Mouse (Mus musculus): Measurements from ENCODE around the gene Fras1. TPM values are rescaled to one million over a fixed set of nuclear protein-coding genes. Genes with fewer than 3 reads are reported as not detected.

Fras1 gene
- polyA plus RNA-seq, 1 experiment from 2014 or later = 8.6 TPM

DNA sequence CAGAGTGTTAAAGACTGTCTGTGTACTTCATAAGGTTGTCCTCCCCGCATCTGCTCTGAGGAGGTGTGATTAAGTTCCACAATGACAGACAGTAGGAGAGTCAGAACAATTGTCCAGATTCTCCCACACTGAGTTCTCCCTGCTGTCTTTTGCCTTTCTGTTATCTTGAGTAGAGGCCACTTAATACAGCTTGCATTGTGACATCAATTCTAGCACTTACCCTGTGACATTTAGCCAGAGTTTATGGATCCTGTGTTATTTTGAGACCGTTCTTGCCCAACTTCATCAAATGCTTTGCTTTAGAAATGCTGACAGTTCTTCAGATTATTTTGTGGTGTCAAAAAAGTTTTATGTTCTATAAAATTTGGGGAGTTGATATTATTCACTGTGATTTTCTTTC lies 81.5 kb downstream of the Fras1 start:
- ATAC-seq (ENCODE audit: low read depth) = no peak
- H3K4me3 ChIP-seq (ENCODE audit: low read depth, low read length) = no peak overlapping the region
- no peaks in the 10 kb centered on the region for H3K36me3 ChIP-seq (ENCODE audit: control insufficient read depth, insufficient read depth, low read length)
- H3K9ac ChIP-seq (replicated peaks; ENCODE audit: low read depth, low read length) = no peak overlapping the region
- 92% methylated on average over 2 of the region's 2 CpGs for WGBS
- no peaks in the 10 kb centered on the region for H3K4me1 ChIP-seq (ENCODE audit: control insufficient read depth, insufficient read depth, low read length)
- H3K27me3 ChIP-seq (ENCODE audit: control insufficient read depth, insufficient read depth, low read length) = no peaks in the 10 kb centered on the region
- no peaks in the 10 kb centered on the region for H3K9me3 ChIP-seq (ENCODE audit: control insufficient read depth, low read length)
- H3K27ac ChIP-seq (ENCODE audit: low read depth, low read length) = no peak overlapping the region
- no peak overlapping the region for H3K4me2 ChIP-seq (ENCODE audit: low read depth, low read length)

DNA sequence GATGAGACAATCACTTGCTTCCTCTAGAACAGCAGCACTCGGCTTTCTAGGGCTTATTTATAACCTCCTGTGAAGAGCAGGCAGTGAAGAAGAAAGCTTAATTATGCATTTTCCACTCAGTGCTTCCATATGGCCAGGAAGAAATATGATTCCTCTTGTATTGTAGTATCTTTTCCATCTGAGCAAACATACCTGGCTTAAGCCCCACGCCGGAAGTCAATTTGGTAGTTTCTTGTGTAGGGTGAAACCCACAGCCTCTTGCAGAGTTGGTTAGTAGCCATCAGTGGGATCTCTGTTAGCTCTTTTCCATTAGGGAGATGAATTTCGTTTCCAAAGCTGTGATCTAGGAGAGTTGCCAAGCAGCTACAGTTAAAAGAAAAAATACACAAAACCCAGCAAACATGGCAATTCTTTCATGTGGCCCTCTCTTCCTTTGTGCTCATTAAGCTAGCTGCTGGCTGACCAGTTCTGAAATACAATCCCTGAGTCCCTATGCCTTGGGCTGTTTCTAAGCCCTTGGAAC lies 83.7 kb downstream of the Fras1 start:
- Histone ChIP-seq H3K4me2 (ENCODE audit: low read depth, low read length) (no peak overlapping the region), H3K9me3 (ENCODE audit: control insufficient read depth, low read length) (no peaks in the 10 kb centered on the region), H3K36me3 (ENCODE audit: control insufficient read depth, insufficient read depth, low read length) (no peaks in the 10 kb centered on the region), H3K27me3 (ENCODE audit: control insufficient read depth, insufficient read depth, low read length) (no peaks in the 10 kb centered on the region), H3K9ac (replicated peaks; ENCODE audit: low read depth, low read length) (no peak overlapping the region), H3K27ac (ENCODE audit: low read depth, low read length) (no peak overlapping the region), H3K4me1 (ENCODE audit: control insufficient read depth, insufficient read depth, low read length) (no peaks in the 10 kb centered on the region), H3K4me3 (ENCODE audit: low read depth, low read length) (no peak overlapping the region)
- ATAC-seq (ENCODE audit: low read depth) = no peak
- WGBS = 57% methylated on average over 4 of the region's 4 CpGs

DNA sequence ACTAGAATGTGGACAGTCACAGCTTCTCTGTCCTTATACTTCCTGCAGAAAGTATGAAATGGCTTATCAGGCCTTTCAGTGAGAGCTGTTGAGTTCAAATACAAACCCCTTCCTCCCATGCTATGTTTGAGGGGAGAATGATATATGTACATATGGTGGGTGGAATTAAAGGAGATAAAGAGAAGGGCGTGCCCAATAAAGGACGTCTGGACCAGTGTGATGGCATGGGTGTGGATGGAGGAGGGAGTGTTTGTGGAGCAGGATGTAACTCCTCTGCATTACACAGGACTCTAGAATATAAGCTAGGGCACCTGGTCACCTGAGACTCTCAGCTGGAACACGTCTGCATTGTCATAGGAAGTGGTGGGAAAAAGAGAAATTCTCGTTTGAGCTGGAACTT lies 85.8 kb downstream of the Fras1 start:
- H3K9ac ChIP-seq (replicated peaks; ENCODE audit: low read depth, low read length) = no peak overlapping the region
- no peaks in the 10 kb centered on the region for H3K27me3 ChIP-seq (ENCODE audit: control insufficient read depth, insufficient read depth, low read length)
- no peak overlapping the region for H3K27ac ChIP-seq (ENCODE audit: low read depth, low read length)
- H3K4me3 ChIP-seq (ENCODE audit: low read depth, low read length) = no peak overlapping the region
- no peak for ATAC-seq (ENCODE audit: low read depth)
- 82% methylated on average over 4 of the region's 4 CpGs for WGBS
- no peaks in the 10 kb centered on the region for H3K9me3 ChIP-seq (ENCODE audit: control insufficient read depth, low read length)
- no peaks in the 10 kb centered on the region for H3K36me3 ChIP-seq (ENCODE audit: control insufficient read depth, insufficient read depth, low read length)
- H3K4me1 ChIP-seq (ENCODE audit: control insufficient read depth, insufficient read depth, low read length) = no peaks in the 10 kb centered on the region
- H3K4me2 ChIP-seq (ENCODE audit: low read depth, low read length) = no peak overlapping the region

DNA sequence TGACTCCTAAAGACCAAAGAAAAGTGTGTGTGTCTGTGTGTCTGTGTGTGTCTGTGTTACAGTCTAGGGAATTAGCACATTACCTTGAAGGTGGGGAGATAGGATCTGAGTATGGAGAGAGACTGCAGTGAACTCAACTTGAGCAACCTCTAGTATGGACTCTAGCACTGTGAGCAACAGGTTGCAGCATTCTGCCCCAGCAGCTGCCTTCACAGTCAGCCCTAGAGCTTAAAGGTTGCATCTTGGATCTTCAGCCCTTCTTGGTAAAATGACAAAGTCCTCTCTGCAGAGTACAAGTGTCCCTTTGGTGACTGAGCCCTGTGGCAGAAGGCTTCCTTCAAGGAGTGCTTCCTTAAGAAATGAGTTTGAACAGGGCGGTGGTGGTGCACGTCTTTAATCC lies 88.4 kb downstream of the Fras1 start:
- ATAC-seq (ENCODE audit: low read depth) = no peak

DNA sequence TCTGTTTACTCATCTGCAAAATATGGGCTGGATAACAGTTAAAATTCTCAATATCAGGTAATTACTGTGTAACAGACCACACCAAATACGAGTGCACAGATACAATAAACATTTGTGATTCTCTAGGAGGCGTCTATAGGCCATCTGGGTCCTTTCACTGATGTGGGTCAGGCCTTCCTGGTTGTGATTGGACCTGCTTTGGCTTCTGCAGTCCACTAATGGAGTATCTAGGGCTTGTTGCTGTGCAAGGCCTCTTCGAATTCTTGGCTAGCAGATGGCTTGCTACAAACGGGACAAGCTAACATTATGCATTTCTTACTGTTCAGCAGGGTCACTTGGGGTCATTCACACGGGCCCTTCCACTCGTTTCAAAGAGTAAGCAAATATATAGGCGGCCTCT lies 92.7 kb downstream of the Fras1 start:
- H3K4me2 ChIP-seq (ENCODE audit: low read depth, low read length) = no peak overlapping the region
- no peak for ATAC-seq (ENCODE audit: low read depth)
- no peak overlapping the region for H3K4me3 ChIP-seq (ENCODE audit: low read depth, low read length)
- no peaks in the 10 kb centered on the region for H3K9me3 ChIP-seq (ENCODE audit: control insufficient read depth, low read length)
- H3K4me1 ChIP-seq (ENCODE audit: control insufficient read depth, insufficient read depth, low read length) = no peaks in the 10 kb centered on the region
- no peak overlapping the region for H3K27ac ChIP-seq (ENCODE audit: low read depth, low read length)
- H3K27me3 ChIP-seq (ENCODE audit: control insufficient read depth, insufficient read depth, low read length) = no peaks in the 10 kb centered on the region
- H3K36me3 ChIP-seq (ENCODE audit: control insufficient read depth, insufficient read depth, low read length) = no peaks in the 10 kb centered on the region
- 39% methylated on average over 7 of the region's 7 CpGs for WGBS
- H3K9ac ChIP-seq (replicated peaks; ENCODE audit: low read depth, low read length) = no peak overlapping the region

More for the DNA sequence above, 88.4 kb downstream of the Fras1 start:
- Histone ChIP-seq H3K4me1 (ENCODE audit: control insufficient read depth, insufficient read depth, low read length) (no peaks in the 10 kb centered on the region), H3K9me3 (ENCODE audit: control insufficient read depth, low read length) (no peaks in the 10 kb centered on the region), H3K4me2 (ENCODE audit: low read depth, low read length) (no peak overlapping the region), H3K36me3 (ENCODE audit: control insufficient read depth, insufficient read depth, low read length) (no peaks in the 10 kb centered on the region), H3K4me3 (ENCODE audit: low read depth, low read length) (no peak overlapping the region), H3K27me3 (ENCODE audit: control insufficient read depth, insufficient read depth, low read length) (no peaks in the 10 kb centered on the region), H3K27ac (ENCODE audit: low read depth, low read length) (no peak overlapping the region), H3K9ac (replicated peaks; ENCODE audit: low read depth, low read length) (no peak overlapping the region)
- WGBS = 97% methylated on average over 2 of the region's 2 CpGs

DNA sequence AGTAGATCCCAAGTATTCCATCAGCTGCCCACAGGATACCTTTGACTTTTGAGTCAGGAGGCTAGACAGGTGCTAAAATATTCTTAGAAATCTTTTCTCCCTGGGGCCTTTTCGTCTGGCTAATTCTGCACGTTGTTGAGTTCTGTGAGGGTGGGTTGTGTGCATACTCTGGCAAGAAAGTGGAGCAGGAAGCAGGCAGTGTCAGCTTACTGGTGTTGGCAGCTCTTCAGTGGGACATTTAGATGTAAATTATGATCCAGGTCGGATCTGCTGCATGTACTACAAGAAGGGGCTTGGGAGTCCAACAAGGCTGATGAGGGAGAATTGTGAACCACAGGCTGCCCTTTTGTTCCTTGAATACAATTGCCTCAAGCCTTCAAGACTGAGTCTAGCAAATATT lies 98.2 kb downstream of the Fras1 start:
- Histone ChIP-seq H3K4me1 (ENCODE audit: control insufficient read depth, insufficient read depth, low read length) (no peaks in the 10 kb centered on the region), H3K9ac (replicated peaks; ENCODE audit: low read depth, low read length) (no peak overlapping the region), H3K9me3 (ENCODE audit: control insufficient read depth, low read length) (no peaks in the 10 kb centered on the region), H3K27me3 (ENCODE audit: control insufficient read depth, insufficient read depth, low read length) (no peaks in the 10 kb centered on the region), H3K27ac (ENCODE audit: low read depth, low read length) (no peak overlapping the region), H3K36me3 (ENCODE audit: control insufficient read depth, insufficient read depth, low read length) (no peaks in the 10 kb centered on the region), H3K4me2 (ENCODE audit: low read depth, low read length) (no peak overlapping the region), H3K4me3 (ENCODE audit: low read depth, low read length) (no peak overlapping the region)
- ATAC-seq (ENCODE audit: low read depth) = no peak
- 61% methylated on average over 3 of the region's 3 CpGs for WGBS

DNA sequence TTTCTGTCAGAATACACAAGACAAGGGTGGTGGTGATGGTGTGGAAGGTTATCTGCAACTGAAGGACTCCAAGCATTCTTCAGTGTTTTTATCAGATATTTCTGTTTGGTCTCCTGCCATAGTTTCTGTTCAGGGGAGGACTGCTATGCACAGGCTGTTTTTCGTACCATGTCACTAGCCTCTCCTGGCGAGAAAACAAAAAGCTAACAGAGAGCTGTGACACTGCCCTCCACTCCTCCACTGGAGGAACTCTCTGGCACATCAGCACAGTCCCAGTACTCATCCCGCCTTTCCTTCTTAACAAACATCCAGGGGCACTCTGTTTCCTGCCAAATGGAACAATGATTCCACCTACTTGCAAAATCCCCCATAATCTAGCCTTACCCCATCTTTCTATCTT lies 101.7 kb downstream of the Fras1 start:
- Histone ChIP-seq H3K4me2 (ENCODE audit: low read depth, low read length) (no peak overlapping the region), H3K9me3 (ENCODE audit: control insufficient read depth, low read length) (no peaks in the 10 kb centered on the region), H3K9ac (replicated peaks; ENCODE audit: low read depth, low read length) (no peak overlapping the region), H3K4me1 (ENCODE audit: control insufficient read depth, insufficient read depth, low read length) (no peaks in the 10 kb centered on the region), H3K27me3 (ENCODE audit: control insufficient read depth, insufficient read depth, low read length) (no peaks in the 10 kb centered on the region), H3K27ac (ENCODE audit: low read depth, low read length) (no peak overlapping the region), H3K36me3 (ENCODE audit: control insufficient read depth, insufficient read depth, low read length) (no peaks in the 10 kb centered on the region), H3K4me3 (ENCODE audit: low read depth, low read length) (no peak overlapping the region)
- WGBS = 84% methylated on average over 3 of the region's 3 CpGs
- no peak for ATAC-seq (ENCODE audit: low read depth)

DNA sequence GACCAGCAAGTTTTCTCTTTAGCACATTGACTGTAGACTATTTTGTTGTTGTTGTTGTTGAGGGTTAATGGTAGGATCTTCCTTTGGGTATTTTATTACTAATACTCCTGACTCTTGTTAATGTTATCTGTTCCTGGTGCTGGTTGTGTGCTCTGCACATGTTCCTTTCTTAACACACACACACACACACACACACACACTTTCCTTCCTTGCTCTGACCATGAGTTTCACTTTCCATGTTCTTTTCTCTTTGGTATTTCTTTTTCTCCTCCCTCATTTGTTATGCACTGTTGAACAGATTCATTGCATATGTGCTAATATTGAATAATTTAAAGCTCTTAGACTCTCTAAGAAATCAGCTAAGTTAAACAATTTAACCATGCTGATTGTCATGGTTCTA lies 105.2 kb downstream of the Fras1 start:
- no peaks in the 10 kb centered on the region for H3K4me1 ChIP-seq (ENCODE audit: control insufficient read depth, insufficient read depth, low read length)
- no peak for ATAC-seq (ENCODE audit: low read depth)

DNA sequence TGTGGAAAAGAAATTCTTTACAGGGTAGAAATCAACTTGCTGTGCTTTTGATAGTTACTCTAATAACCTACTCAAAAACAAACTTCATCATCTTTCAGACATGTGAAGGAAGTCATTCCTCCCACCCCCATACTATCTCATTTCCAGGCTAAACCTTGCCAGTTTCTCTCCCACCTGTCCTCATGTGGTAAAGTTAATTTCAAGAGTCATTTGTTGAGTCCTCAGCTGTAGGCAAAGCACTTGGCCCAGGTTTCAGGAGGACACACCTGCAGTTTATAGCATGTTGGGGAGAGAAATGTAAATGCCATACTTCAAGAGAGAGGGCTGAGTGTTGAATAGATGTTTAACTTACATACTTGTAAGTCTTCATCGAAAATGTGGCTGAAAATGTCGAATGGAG lies 107.4 kb downstream of the Fras1 start:
- 98% methylated on average over 2 of the region's 2 CpGs for WGBS
- Histone ChIP-seq H3K4me2 (ENCODE audit: low read depth, low read length) (no peak overlapping the region), H3K9ac (replicated peaks; ENCODE audit: low read depth, low read length) (no peak overlapping the region), H3K36me3 (ENCODE audit: control insufficient read depth, insufficient read depth, low read length) (no peaks in the 10 kb centered on the region), H3K4me1 (ENCODE audit: control insufficient read depth, insufficient read depth, low read length) (no peaks in the 10 kb centered on the region), H3K27me3 (ENCODE audit: control insufficient read depth, insufficient read depth, low read length) (no peaks in the 10 kb centered on the region), H3K4me3 (ENCODE audit: low read depth, low read length) (no peak overlapping the region), H3K27ac (ENCODE audit: low read depth, low read length) (no peak overlapping the region), H3K9me3 (ENCODE audit: control insufficient read depth, low read length) (no peaks in the 10 kb centered on the region)
- no peak for ATAC-seq (ENCODE audit: low read depth)

More for the DNA sequence above, 105.2 kb downstream of the Fras1 start:
- H3K27me3 ChIP-seq (ENCODE audit: control insufficient read depth, insufficient read depth, low read length) = no peaks in the 10 kb centered on the region
- H3K4me3 ChIP-seq (ENCODE audit: low read depth, low read length) = no peak overlapping the region
- H3K27ac ChIP-seq (ENCODE audit: low read depth, low read length) = no peak overlapping the region
- no peaks in the 10 kb centered on the region for H3K36me3 ChIP-seq (ENCODE audit: control insufficient read depth, insufficient read depth, low read length)
- H3K4me2 ChIP-seq (ENCODE audit: low read depth, low read length) = no peak overlapping the region
- H3K9me3 ChIP-seq (ENCODE audit: control insufficient read depth, low read length) = no peaks in the 10 kb centered on the region
- H3K9ac ChIP-seq (replicated peaks; ENCODE audit: low read depth, low read length) = no peak overlapping the region

DNA sequence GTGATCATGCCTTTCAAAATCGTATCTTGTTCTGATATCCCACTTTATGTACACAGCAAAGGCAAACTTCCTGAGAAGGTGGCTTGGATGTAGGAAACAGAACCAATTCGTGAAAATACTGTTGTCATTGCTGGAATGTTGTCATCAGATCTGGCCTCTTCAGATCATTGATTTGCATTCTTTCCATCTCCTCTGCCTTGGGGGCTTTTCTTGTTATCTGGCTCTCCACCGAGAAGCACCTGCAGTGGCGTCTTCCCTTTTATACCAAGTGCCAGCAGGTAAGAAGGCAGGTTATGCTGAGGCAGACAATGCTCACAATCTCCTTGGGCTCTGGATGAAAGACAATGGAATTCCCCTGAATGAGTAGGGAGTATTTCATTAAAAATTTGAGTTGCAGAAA lies 108.3 kb downstream of the Fras1 start:
- no peaks in the 10 kb centered on the region for H3K27me3 ChIP-seq (ENCODE audit: control insufficient read depth, insufficient read depth, low read length)
- no peaks in the 10 kb centered on the region for H3K4me1 ChIP-seq (ENCODE audit: control insufficient read depth, insufficient read depth, low read length)
- no peak overlapping the region for H3K4me3 ChIP-seq (ENCODE audit: low read depth, low read length)
- H3K27ac ChIP-seq (ENCODE audit: low read depth, low read length) = no peak overlapping the region
- H3K9ac ChIP-seq (replicated peaks; ENCODE audit: low read depth, low read length) = no peak overlapping the region
- H3K9me3 ChIP-seq (ENCODE audit: control insufficient read depth, low read length) = no peaks in the 10 kb centered on the region
- WGBS = 82% methylated on average over 4 of the region's 4 CpGs
- no peaks in the 10 kb centered on the region for H3K36me3 ChIP-seq (ENCODE audit: control insufficient read depth, insufficient read depth, low read length)
- ATAC-seq (ENCODE audit: low read depth) = no peak
- no peak overlapping the region for H3K4me2 ChIP-seq (ENCODE audit: low read depth, low read length)
